Mouse (Mus musculus) forebrain, embryonic 12.5 days (tissue): ENCODE data around the gene Zfand3. TPM values are rescaled to one million over a fixed set of nuclear protein-coding genes. Genes with fewer than 3 reads are reported as not detected.

Experiments
- ATAC-seq: fragments of 200-750 bp; cut with Nextera tagmentation; 2 replicates; pipeline ENCODE4 v1.8.0; 2017; ENCODE audit warnings: moderate TSS enrichment; ENCODE audit not compliant: low FRiP score
- H3K27ac ChIP-seq: fragments of 300-500 bp; sonication (generic); 2 replicates; pipeline ENCODE4 v1.5.1; 2016; ENCODE audit warnings: mild to moderate bottlenecking
- H3K27me3 ChIP-seq: fragments of 300-500 bp; sonication (generic); 2 replicates; pipeline ENCODE4 v1.6.1; 2016; ENCODE audit warnings: mild to moderate bottlenecking
- H3K36me3 ChIP-seq: fragments of 300-500 bp; sonication (generic); replicated peaks from 2 replicates; pipeline ENCODE4 v1.6.1; 2016; ENCODE audit warnings: mild to moderate bottlenecking
- H3K4me1 ChIP-seq: fragments of 300-500 bp; sonication (generic); 2 replicates; pipeline ENCODE4 v1.6.1; 2016
- H3K4me2 ChIP-seq: fragments of 300-500 bp; sonication (generic); 2 replicates; pipeline ENCODE4 v1.6.1; 2016; ENCODE audit warnings: mild to moderate bottlenecking, moderate library complexity
- H3K4me3 ChIP-seq: fragments of 300-500 bp; sonication (generic); replicated peaks from 2 replicates; pipeline ENCODE4 v1.5.1; 2016; ENCODE audit warnings: mild to moderate bottlenecking
- H3K9ac ChIP-seq: fragments of 300-500 bp; sonication (generic); 2 replicates; pipeline ENCODE4 v1.6.1; 2016; ENCODE audit warnings: mild to moderate bottlenecking
- H3K9me3 ChIP-seq: fragments of 300-500 bp; sonication (generic); 2 replicates; pipeline ENCODE4 v1.6.1; 2016
- WGBS: fragments of 180-500 bp; shearing (Covaris S2); methylation state at CpG from one replicate; pipeline ENCODE4 v1.1.7; 2016; 5-methylcytosine and 5-hydroxymethylcytosine counted together
- polyA plus RNA-seq: library from polyadenylated mRNA; unstranded; fragments of >200 nt; fragmentation: Nextera tagmentation; extraction: Ambion mirVana; gene quantifications from 2 replicates; pipeline ENCODE4 v1.2.1, GENCODE M21; 2016

The Zfand3 gene
- polyA plus RNA-seq, 1 experiment from 2014 or later = 77.3 TPM

DNA sequence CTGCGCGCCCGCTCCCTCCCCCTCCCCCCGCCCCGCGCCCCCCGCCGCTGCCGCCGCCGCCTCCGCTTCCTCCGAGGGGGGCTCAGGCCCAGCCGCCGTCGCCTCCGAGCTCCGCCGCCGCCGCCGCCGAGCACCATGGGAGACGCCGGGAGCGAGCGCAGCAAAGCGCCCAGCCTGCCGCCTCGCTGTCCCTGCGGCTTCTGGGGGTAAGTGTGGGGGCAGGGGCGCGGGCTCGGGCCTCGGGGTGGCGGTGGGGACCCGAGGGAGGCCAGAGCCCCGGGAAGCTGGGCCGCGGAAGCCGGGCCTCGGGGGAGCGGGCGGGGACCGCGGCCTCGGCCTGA, 540 bp downstream of the Zfand3 start:
- 1% methylated on average over 33 of the region's 47 CpGs for WGBS
- peaks cover 44% of the 10 kb centered on the region for H3K4me1 ChIP-seq
- H3K4me3 ChIP-seq = peak overlapping the region; percentile 99
- peak overlapping the region; percentile 76 for H3K4me2 ChIP-seq
- H3K36me3 ChIP-seq = peaks cover 3% of the 10 kb centered on the region; the same call in 1 of the 2 replicates
- ATAC-seq = peak; percentile 65; the same call in 1 of the 2 replicates
- H3K27me3 ChIP-seq = no peaks in the 10 kb centered on the region
- peak overlapping the region; percentile 100 for H3K27ac ChIP-seq
- peak overlapping the region; percentile 99 for H3K9ac ChIP-seq
- H3K9me3 ChIP-seq = no peaks in the 10 kb centered on the region

DNA sequence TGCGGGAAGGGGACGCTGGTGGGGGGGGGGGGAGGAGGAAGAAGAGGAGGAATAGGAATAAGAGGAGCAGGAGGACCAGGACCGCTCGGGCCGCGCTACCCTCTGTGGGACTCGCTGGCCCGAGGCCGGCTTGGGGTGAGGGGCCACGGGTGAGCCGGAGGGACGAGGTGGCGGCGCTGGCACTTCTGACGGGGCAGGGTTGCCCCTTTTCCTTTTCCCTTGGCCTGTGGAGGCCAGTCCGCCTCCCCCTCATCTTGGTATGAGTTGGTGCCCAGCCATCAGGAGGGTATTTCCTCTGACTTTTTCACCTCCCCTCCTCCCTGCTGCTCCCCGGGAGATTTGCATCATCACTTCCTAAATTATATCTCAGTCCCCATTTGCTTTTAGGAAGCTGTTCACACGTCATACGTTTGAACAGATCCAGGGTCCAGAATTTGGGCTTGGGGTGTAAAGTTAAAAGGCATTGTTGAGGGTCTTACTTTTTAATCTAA, 963 bp downstream of the Zfand3 start:
- Histone ChIP-seq H3K27ac (peak overlapping the region; percentile 100), H3K27me3 (no peaks in the 10 kb centered on the region), H3K9me3 (no peaks in the 10 kb centered on the region), H3K4me3 (peak overlapping the region; percentile 99), H3K9ac (peak overlapping the region; percentile 99), H3K4me2 (peak overlapping the region; percentile 76), H3K4me1 (peaks cover 44% of the 10 kb centered on the region), H3K36me3 (peaks cover 5% of the 10 kb centered on the region; the same call in 1 of the 2 replicates)
- ATAC-seq = no peak; the same call in 1 of the 2 replicates
- WGBS = 1% methylated on average over 17 of the region's 19 CpGs

DNA sequence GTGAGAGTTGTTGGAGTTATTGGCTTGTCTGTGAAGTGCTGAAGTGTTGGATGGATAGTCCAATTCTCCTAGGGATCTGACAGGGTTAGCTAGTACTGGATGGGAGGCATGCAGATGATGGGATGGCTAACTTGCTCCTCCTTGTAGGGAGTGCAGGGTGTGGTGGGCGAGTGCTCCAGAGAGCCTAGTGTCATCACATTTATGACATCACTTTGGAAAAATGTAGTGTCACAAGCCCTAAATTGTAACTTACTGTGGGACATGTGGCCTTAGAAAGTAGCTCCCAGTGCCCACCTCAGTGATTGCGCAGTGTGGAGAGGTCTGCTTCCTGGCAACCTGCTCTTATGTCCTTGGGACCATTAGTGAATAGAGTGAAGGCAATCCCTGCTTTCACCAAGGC, 2.3 kb downstream of the Zfand3 start:
- Histone ChIP-seq H3K9ac (no peak overlapping the region), H3K36me3 (peaks cover 5% of the 10 kb centered on the region; the same call in 1 of the 2 replicates), H3K4me3 (peak overlapping the region; percentile 10; the same call in 1 of the 2 replicates), H3K4me2 (peak overlapping the region; percentile 76), H3K27ac (no peak overlapping the region), H3K9me3 (no peaks in the 10 kb centered on the region), H3K4me1 (peaks cover 44% of the 10 kb centered on the region), H3K27me3 (no peaks in the 10 kb centered on the region)
- ATAC-seq = no peak
- WGBS = 84% methylated on average over 2 of the region's 2 CpGs

DNA sequence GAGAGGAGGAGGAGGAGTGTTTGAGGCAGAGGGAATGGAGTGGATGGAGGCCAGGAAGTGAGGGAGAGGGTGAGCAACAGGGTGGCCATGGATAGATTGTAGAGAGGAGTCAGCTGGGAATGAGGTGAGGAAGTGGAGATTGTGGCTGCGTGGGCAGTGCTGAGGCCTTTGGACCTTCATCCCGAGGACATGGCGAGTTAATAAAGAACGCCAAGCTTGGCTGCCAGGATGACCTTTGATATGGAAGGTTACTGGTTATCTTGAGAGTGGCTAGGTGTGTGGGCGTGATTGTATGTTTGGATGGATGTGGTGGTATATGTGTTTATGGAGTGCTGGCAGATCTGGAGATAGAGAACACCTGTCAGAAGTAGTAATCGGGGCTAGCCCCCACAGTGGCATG, 3.4 kb downstream of the Zfand3 start:
- H3K9me3 ChIP-seq = no peaks in the 10 kb centered on the region
- no peak overlapping the region for H3K4me3 ChIP-seq
- no peak for ATAC-seq
- 91% methylated on average over 6 of the region's 6 CpGs for whole genome bisulfite sequencing
- H3K27ac ChIP-seq = no peak overlapping the region
- peaks cover 5% of the 10 kb centered on the region; the same call in 1 of the 2 replicates for H3K36me3 ChIP-seq
- peaks cover 43% of the 10 kb centered on the region for H3K4me1 ChIP-seq
- no peak overlapping the region for H3K9ac ChIP-seq
- peak overlapping the region; percentile 27; the same call in 1 of the 2 replicates for H3K4me2 ChIP-seq
- H3K27me3 ChIP-seq = no peaks in the 10 kb centered on the region

DNA sequence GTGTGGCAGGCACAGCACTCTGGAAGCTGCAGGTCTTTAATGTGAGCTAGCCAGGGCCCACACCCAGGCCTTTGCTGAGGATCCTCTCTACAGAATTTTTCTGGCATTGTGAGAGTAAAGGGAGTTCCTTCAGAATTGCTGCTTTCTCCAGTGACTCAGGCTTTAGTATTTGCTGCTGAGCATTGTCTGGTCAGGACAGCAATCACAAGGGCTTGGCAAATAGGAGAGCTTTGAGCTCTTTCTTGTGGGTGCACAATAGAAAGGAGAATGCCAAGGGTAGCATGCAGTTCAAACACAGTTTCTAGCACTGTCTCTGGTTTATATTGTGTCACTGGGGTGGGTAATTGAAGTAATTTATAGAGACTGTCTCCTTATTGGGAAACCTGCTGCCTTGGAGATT, 3.9 kb downstream of the Zfand3 start:
- H3K4me3 ChIP-seq = no peak overlapping the region
- no peak overlapping the region for H3K27ac ChIP-seq
- peak overlapping the region; percentile 27; the same call in 1 of the 2 replicates for H3K4me2 ChIP-seq
- peaks cover 38% of the 10 kb centered on the region for H3K4me1 ChIP-seq
- ATAC-seq = no peak
- no peaks in the 10 kb centered on the region for H3K9me3 ChIP-seq
- H3K9ac ChIP-seq = no peak overlapping the region
- H3K27me3 ChIP-seq = no peaks in the 10 kb centered on the region
- H3K36me3 ChIP-seq = peaks cover 5% of the 10 kb centered on the region; the same call in 1 of the 2 replicates

DNA sequence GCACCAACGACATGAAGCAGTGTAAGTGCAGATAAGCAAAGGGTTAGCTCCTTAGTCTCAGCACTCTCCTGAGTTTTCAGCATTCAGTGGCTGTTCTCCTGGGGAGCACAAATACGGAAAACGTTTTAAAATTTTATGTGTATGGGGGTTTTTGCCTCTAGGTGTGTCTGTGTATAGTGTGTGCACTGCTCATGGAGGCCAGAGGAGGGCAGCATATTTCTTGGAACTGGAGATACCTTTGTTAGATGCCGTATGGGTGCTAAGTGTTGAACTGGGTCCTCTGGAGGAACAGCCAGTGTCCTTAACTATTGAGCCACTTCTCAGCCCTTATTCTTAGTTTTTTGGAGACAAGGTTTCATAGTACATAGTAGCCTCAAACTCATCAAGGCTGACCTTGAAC, 10.1 kb downstream of the Zfand3 start:
- peaks cover 12% of the 10 kb centered on the region for H3K4me1 ChIP-seq
- H3K4me3 ChIP-seq = no peak overlapping the region
- H3K36me3 ChIP-seq = peaks cover 10% of the 10 kb centered on the region; the same call in 1 of the 2 replicates
- ATAC-seq = no peak
- H3K27ac ChIP-seq = no peak overlapping the region
- WGBS = 94% methylated on average over 4 of the region's 4 CpGs
- no peaks in the 10 kb centered on the region for H3K27me3 ChIP-seq
- no peak overlapping the region for H3K4me2 ChIP-seq
- no peak overlapping the region for H3K9ac ChIP-seq
- H3K9me3 ChIP-seq = no peaks in the 10 kb centered on the region

DNA sequence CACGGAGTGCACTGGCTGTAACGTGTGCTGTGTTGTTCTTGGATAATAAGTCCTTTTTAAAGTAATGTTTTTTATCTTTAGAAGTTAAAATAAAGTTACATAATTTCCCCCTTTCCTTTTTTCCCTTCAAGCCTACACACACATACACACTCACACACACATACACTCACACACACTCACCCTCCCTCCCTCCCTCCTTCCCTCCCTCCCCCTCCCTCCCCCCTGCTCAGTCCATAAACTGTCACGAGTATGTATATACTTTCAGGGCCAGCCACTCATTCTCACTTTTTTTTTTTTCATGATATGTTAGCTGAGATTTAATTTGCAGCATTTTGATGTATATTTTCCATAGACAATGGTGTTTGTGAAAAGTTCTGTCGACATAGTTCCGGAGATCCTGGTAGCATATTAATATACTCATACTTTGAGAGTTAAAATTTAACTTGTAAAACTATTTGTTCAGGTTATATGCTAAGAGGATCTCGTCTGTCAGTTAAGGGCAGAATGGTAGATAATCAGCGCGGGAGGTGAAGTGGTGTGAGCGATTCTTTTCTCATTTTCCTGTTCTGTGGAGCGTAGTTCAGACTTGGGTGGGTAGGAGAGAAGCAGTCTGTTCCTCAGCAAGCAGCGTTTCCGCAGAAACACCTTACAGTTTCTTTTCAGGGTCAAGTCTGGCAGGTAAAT, 14.5 kb downstream of the Zfand3 start:
- Histone ChIP-seq H3K27ac (no peak overlapping the region), H3K4me2 (no peak overlapping the region), H3K4me3 (no peak overlapping the region), H3K27me3 (no peaks in the 10 kb centered on the region), H3K9me3 (no peaks in the 10 kb centered on the region), H3K36me3 (0 out of 2 replicates have a peak, but pooled peaks cover 3% of the 10 kb centered on the region), H3K4me1 (peaks cover 33% of the 10 kb centered on the region), H3K9ac (no peak overlapping the region)
- 85% methylated on average over 12 of the region's 12 CpGs for whole genome bisulfite sequencing
- ATAC-seq = no peak

DNA sequence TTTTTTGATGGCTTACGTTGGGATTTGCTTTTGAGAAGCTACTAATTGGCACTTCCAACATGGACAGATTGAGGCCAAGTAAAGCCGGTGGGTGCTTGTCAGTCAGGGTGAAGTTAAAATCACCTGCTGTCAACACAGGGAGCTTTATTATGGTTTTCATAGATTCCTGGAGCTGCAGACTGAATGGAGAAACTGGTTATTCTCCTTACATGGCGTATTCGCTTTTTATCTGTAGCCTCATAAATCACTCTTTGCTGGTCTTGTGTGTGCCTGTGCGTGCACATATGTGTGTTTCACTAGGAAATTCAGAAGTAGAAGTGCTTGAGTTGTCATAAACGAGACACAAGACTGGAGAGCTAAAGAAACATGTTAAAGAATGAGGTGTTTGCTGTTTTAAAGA, 15.4 kb downstream of the Zfand3 start:
- Histone ChIP-seq H3K9me3 (no peaks in the 10 kb centered on the region), H3K36me3 (no peaks in the 10 kb centered on the region), H3K4me3 (no peak overlapping the region), H3K4me1 (peaks cover 33% of the 10 kb centered on the region), H3K27ac (no peak overlapping the region), H3K9ac (no peak overlapping the region), H3K4me2 (no peak overlapping the region), H3K27me3 (no peaks in the 10 kb centered on the region)
- 75% methylated on average over 6 of the region's 6 CpGs for WGBS
- ATAC-seq = no peak

DNA sequence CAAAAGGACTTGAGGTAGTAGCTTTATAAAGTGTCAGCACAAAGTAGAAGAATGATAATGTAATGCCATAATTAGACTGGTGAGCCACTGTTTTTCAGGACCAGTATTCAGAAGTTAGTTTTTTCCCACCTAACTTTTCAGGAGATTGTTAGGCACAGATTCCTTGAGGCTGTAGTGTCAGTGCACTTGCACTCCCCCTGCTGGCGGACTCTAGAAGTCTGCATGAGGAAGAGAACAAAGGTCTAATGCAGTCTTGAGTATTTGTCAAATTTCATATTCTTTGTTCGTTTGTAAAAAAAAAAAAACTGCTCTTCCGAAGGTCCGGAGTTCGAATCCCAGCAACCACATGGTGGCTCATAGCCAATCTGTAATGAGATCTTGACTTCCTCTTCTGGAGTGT, 20.1 kb downstream of the Zfand3 start:
- no peak overlapping the region for H3K4me2 ChIP-seq
- no peak overlapping the region for H3K9ac ChIP-seq
- no peaks in the 10 kb centered on the region for H3K27me3 ChIP-seq
- 66% methylated on average over 5 of the region's 5 CpGs for WGBS
- H3K9me3 ChIP-seq = no peaks in the 10 kb centered on the region
- H3K4me1 ChIP-seq = peaks cover 56% of the 10 kb centered on the region
- no peak overlapping the region for H3K4me3 ChIP-seq
- H3K36me3 ChIP-seq = no peaks in the 10 kb centered on the region
- H3K27ac ChIP-seq = no peak overlapping the region
- ATAC-seq = no peak

DNA sequence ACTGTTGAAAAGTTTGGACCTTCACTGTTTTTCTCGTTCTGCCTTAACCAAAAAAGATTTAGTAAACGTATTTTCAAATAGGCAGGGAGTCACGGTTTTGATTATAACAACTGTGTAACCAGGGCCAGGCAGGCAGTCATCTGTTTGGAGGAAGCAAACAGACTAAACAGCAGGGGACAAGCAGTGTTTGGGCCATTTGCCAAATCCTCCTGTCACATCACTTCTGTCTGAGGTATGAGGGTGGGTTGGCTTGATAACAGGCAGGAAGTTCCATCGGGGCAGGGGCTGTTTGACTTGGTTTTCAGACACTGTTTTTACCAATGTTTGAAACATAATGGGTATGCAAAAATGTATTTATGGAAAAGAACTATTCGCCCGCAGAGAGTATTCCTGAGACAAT, 22.1 kb downstream of the Zfand3 start:
- 51% methylated on average over 6 of the region's 6 CpGs for WGBS
- Histone ChIP-seq H3K4me1 (peaks cover 40% of the 10 kb centered on the region), H3K27ac (0 out of 2 replicates have a peak overlapping the region, but pooled peaks have one; percentile 42), H3K36me3 (no peaks in the 10 kb centered on the region), H3K4me3 (no peak overlapping the region), H3K4me2 (no peak overlapping the region), H3K9me3 (no peaks in the 10 kb centered on the region), H3K9ac (no peak overlapping the region), H3K27me3 (no peaks in the 10 kb centered on the region)
- no peak for ATAC-seq

DNA sequence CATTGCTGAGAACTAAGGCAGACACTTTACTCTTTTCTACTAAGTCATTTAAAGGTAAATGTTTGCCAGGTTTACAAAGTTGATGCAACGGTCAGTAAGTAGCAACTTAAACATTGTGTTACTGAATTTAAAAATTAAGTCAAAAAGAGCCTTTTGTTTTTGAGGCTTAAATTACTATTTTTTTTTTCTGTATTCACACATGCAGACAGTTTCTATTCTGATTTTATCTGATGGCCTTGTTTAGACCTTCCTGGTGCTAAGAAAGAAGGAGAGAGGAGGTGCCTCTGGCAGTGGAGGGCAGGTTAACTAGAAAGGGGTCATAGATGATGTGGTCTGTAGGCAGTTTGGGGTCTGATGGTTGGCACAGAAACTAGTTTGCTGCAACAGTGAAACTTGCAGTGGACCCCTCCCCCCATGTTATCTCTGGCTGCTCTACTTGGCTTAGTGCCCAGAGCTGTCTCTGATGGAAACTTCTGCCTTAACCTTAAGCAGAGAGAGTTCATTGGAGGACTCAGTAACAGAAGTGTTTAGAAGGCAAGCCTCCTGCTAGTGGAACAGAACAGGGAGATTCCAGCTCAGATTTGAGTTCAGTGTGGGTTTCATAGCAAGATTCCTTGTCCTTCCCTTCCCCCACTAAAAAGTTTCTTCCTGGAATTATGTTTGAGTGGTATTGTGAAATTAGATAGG, 23.0 kb downstream of the Zfand3 start:
- 0 out of 2 replicates have a peak overlapping the region, but pooled peaks have one; percentile 32 for H3K27ac ChIP-seq
- H3K27me3 ChIP-seq = no peaks in the 10 kb centered on the region
- no peak overlapping the region for H3K9ac ChIP-seq
- no peak overlapping the region for H3K4me2 ChIP-seq
- 0 out of 2 replicates have a peak, but pooled peaks have one; percentile 36 for ATAC-seq
- H3K36me3 ChIP-seq = no peaks in the 10 kb centered on the region
- WGBS = 78% methylated on average over 1 of the region's 1 CpGs
- H3K9me3 ChIP-seq = no peaks in the 10 kb centered on the region
- no peak overlapping the region for H3K4me3 ChIP-seq
- peaks cover 38% of the 10 kb centered on the region for H3K4me1 ChIP-seq

DNA sequence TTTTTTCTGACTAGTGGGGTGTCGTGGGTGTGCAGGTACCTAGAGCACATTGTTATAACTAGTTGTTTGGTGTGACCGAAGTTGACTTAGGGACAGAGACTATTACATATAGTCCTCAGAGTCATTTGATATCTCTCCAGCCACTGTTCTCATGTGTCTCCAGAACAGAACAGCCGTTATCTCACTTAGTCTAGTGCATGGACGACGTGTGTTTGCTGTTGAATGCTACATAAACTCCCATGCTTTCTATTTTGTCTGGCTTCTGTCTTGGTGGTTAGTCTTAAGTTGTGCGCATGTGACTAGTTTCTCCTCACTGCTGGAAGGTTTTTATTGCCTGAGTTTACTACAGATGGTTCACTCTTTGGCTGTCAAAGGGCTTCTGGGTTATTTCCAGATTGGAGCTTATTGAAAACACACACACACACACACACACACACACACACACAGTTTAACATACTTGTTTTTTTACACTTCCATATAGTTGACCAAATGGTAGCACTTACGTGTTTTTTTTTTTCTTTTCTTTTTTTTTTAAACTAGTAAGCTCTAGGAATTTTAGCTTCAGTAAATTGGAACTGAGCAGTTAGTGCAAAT, 25.2 kb downstream of the Zfand3 start:
- WGBS = 90% methylated on average over 7 of the region's 7 CpGs
- Histone ChIP-seq H3K36me3 (no peaks in the 10 kb centered on the region), H3K4me1 (peaks cover 38% of the 10 kb centered on the region), H3K27me3 (no peaks in the 10 kb centered on the region), H3K4me3 (no peak overlapping the region), H3K9me3 (no peaks in the 10 kb centered on the region), H3K4me2 (no peak overlapping the region), H3K27ac (no peak overlapping the region), H3K9ac (no peak overlapping the region)
- no peak for ATAC-seq
